Mouse (Mus musculus) CH12.LX (cell line): Measurements from ENCODE around the gene Arvcf.

ENCODE experiments used
- CTCF ChIP-seq, 2 experiments: IDR thresholded peaks in 1 of 2; conservative IDR thresholded peaks in 1 of 2; 2 replicates each; pipeline ENCODE4 v1.5.1; 2011 to 2012; ENCODE audit warnings: low read depth in 2 of 2, low read length in 2 of 2, improper control_type of control experiment in 1 of 2, inconsistent platforms in 1 of 2, mild to moderate bottlenecking in 1 of 2, moderate library complexity in 1 of 2
- NELFE ChIP-seq: IDR thresholded peaks from 2 replicates; pipeline ENCODE4 v1.6.1; 2011; ENCODE audit warnings: low read depth, low read length, improper control_type of control experiment
- ZKSCAN1 ChIP-seq: IDR thresholded peaks from 2 replicates; pipeline ENCODE4 v1.6.1; 2012; ENCODE audit warnings: low read depth, inconsistent platforms, low read length, improper control_type of control experiment, borderline replicate concordance

DNA sequence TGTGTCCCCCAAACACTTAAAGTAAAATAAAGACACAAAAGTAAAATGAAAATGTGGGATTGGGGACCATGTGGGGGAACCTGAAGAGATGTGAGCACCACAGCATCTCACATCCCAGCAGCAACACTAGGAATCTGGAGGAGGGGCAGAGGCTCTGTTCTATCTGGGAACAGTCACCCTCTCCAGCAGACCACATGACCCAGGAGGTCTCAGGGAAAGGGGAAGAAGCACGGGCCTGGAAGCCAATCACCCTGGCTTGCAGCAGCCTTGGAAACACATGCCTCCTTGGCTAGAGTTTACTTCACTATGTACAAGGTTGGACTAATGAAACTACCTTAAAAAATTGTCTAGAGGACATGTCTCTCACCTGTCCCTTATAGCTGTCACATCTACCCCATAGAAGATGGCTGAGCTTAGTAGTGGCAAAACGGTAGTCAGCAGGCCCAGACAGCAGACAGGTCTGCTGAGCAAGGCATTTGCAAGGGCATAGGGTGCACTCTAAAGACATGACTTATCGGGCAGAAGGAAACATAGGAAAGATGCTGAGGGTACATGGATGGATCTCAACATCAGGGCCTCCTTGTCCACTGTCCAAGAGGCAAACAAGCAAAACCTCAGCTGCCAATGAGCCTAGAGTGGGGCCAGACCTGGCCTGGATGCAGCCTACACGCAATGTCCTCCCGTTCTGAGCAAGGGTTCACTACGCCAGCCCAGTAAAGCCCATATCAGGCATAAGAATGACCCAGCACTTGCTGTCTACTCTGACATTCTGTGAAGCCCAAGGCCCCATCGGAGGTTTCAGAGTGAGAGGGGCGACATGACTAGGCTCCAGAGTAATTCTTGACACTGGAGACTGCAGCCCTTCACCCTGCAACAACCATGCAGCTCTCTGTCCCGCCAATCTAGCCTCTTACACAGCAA, 5.1 kb upstream of the Arvcf start:
- no peak for TF ChIP-seq NELFE
- no peak for TF ChIP-seq ZKSCAN1
- no peak for TF ChIP-seq CTCF (conservative IDR thresholded peaks at IDR 0.05 in 1 of 2, IDR thresholded peaks at IDR 0.05 in 1 of 2; ENCODE audit: low read depth in 2 of 2, low read length in 2 of 2)
